Mouse (Mus musculus): Measurements from ENCODE around the gene Fnbp1. TPM values are rescaled to one million over a fixed set of nuclear protein-coding genes. Genes with fewer than 3 reads are reported as not detected.

Gene Fnbp1
- total RNA-seq, 2 experiments from 2014 or later, result 104 to 118 TPM

DNA sequence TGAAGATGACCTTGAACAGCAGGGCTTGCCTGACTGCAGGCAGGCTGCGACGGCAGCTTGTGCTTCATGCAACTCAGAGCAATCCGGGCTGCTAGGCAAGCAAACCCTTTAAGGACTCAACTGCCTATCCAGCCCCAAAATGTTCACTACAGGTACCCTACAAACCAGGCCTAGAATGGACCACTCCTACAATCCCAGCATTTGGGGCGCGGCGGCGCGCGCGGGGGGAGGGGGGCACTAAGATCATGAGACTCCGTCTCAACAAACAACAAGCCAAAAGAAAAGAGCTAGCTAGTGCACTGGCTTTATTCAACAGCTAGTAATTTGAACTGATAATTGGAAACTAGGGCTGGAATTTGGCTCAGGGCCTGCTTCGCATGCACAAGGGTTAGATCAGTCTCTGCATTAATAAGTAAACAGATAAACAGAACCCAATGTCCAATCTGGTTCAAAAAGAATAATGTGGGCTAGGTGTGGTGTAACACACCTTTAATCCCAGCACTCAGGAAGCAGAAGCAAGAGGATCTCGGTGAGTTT, 74.7 kb downstream of the Fnbp1 start:
- DNase-seq, result no peak

GRCm38 (mm10) chr2:31066019-31066789, 75.6 kb downstream of the Fnbp1 start:
- DNase-seq, result no peak

DNA sequence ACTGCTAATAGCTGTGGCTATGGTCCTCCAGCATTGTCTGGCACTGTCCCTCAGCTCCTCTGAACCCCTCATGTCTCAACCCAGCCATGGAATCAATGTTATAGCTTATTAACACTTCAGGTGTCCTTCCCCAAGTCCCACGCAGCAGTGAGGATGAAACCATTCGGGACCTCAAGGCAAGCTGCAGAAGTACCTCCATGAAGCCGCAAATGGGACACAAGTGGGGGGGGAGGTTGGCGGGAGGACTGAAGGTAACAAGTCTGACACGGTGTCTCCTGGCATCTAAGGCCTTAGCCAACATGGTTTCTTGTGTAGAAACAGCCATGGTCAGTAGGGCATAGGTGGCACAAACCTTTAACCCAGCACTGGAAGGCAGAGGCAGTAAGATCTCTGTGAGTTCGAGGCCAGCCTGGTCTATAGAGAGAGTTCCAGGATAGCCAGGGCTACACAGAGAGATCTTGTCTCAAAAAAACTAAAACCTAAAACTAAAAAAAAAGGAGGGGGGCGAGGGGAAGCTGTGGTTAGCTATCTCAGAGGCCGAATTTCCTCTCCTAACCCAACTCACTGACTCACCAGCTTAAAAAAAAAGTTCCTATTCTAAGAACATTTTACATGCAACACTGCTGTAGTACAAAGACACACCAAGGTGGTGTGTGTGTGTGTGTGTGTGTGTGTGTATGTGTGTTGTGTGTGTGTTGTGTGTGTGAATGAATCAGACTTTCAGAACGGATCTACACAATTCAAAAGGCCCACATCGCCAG, 79.8 kb downstream of the Fnbp1 start:
- DNase-seq, result no peak

DNA sequence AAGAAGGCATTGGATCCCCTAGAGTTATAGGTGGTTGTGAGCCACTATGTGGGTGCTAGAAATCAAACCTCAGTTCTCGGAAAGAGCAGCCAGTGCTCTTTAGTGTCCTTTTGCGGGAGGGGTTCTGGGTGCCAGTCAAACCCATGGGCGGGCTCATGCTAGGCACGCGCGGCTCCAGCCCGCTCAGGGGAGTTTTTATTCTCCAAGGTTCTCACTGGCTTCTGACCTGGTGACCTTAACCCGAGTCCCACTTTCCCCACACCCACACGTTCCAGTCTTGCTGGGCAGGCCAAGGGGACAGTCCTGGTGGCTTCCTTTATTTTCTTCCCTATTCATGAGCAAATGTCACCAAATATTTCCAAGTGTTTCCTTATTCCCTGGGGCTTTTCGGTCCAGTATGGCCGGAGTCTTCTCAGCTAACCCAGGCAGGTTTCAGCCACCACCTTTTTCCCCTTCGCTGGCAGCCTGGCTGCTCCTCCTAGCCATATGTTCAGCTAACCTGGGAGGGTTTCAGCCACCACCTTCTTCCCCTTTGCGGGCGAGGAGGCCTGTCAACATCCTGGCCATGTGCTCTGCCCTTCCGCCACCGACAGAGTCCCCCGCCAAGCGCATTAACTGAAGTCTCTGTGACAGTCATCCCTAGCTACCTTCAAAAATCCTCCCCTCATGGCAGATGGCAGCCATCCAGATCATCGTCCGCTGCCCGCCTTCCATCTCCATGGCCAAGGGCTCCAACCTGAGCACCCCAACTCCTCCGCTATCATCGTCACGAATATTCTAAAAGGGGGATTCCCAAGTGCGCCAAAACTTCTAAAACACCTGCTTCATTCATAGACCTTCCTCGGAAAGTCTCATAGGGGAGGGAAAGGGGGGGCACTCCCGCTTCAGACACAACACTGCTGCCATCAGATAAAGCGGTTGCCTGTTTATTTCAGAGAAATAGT, 80.7 kb downstream of the Fnbp1 start:
- no peak for DNase-seq

DNA sequence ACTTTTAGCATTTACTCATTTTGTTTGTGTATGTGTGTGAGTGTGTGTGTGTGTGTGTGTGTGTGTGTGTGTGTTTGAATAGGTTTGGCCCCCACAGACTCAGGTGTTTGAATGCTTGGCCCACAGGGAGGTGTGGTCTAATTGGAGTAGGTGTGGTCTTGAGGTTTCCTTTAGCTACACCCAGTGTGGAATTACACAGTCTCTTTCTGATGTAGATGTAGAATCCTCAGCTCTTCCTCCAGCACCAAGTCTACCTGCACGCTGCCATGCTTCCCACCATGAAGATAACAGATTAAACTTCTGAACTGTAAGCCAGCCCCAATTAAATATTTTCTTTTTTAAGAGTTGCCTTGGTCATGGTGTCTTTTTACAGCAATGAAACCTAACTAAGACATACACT, 81.5 kb downstream of the Fnbp1 start:
- DNase-seq, result no peak

- no peak for DNase-seq
Observed at GRCm38 (mm10) chr2:31058443-31058842, 83.4 kb downstream of the Fnbp1 start.

DNA sequence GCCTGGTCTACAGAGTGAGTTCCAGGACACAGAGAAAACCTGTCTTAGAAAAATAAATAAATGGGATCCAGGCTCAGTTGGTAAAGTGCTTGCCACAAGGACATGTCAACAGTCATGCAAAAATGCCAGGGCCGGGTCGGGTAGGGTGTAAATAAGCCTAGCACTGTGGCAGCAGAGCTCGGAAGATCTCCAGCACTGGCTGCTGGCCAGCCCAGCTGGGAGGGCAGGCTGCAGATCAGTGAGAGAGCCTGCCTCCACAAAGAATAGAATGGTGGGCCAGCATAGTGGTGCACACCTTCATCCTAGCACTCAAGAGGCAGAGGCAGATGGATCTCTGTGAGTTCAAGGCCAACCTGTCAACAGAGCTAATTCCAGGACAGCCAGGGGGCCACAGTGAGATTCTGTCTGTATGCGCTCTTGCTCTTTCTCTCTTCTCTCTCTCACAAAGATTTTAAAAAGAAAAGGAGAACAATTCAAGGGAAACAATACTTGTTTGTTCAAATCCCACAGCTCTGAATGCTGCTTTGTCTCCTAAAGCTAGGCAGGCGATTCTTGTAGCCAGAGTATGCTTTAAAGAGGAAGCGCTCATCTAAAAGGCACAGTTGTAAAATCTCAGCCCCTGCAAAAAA, 84.1 kb downstream of the Fnbp1 start:
- peak; percentile 33 to 53 for DNase-seq

GRCm38 (mm10) chr2:31056070-31056469, 85.7 kb downstream of the Fnbp1 start:
- DNase-seq, result no peak

DNA sequence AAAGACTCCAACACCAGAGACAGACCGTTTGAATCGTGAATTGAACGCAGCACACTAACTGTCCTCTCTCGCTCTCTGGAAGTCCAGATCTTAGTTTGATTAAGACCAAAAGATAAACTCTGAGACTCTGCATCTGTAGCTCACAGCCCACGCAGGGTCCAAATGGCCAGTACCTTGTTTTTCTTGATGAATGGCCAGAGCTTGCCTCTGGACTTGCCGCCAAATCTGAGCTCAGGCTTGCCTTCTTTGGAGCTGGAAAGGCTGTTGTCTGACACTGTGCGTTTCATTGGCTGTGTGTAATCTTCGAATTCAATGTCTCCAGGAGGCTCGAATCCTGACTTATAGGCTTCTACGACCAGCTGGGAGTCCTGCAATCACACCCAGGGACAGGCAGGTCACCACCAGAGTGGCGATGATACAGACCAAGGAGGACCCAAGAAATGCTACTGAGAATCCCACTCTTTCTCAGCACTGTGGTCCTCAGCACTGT, 87.9 kb downstream of the Fnbp1 start:
- DNase-seq, result no peak

GRCm38 (mm10) chr2:31053426-31053825, 88.4 kb downstream of the Fnbp1 start:
- no peak for DNase-seq

- DNase-seq, result no peak
Observed at GRCm38 (mm10) chr2:31052441-31052840, 89.4 kb downstream of the Fnbp1 start.

DNA sequence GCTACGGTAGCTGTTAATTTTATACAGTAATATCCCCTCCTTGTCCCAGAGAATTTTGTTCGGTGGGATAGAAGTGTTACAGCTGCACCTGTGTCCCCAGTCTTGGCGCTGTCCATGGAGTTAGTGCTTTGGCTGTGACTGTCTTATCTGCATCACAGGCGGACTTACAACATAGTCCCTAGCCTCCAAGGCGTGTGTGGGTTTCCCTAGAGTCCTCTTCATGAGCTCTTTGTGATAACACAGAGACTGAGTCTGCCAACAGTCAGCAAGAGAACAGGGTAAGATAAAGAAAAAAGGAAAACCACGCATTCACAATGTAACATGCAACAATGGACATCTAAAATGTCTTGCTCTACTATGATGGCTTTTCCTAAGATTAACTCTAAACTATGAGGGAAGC, 93.8 kb downstream of the Fnbp1 start:
- no peak for DNase-seq

- DNase-seq, result no peak
Observed at GRCm38 (mm10) chr2:31043856-31044255, 98.0 kb downstream of the Fnbp1 start.

DNA sequence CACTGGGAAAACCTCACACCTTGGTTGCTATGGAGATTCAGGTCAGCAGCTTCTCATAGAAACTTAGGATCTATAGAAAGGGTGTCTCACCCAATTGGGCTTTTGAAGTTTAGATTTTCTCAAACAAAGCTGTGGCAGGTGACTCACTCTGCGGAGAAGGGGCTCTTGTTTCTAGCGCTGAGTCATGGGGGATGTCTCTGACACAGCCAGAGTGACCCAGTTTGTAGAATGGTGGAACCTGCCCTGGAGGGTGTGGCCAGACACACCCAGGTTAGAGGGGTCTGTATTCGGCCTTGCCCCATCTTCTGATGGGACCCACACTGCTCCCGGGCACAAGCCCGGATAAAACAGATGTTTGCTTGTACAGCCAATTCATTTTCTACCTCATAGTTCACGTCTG, 98.9 kb downstream of the Fnbp1 start:
- no peak for DNase-seq

DNA sequence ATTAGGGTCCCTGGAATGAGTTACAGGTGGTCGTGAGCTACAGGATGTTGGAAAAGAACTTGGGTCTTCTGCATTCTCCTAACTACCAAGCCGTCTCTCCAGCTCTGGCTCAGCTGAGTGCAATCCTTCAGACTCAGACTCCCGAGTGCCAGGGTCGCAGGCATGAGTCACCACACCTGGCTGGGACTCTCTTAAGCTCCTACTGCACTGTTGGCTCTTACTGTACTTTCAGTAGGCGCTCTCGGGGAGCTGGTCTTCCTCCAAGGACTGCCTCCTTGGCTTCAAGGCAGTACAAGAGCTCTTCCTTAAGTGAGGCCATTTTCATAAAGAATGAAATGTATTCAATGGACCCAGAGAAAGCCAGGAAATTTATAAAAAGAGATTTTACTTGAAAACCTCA, 100.4 kb downstream of the Fnbp1 start:
- DNase-seq, result no peak

DNA sequence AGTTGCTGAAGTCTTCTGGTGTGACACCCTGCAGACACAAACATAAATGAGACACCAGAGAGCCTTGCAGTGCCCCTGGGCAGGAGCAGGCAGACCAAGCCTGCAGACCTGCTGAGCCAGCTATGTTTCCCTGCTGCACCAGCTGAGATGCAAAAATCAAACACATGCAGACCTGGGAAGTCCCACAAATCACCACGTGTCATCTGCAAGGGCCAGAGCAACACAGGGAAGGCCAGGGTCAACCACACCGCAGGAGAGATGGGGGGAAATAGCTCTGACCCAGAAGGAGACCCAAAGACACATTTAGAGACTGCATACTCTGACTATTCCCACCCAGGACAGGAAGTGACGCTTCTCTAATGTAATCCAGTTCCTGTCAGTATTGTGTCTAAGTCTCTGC, 101.3 kb downstream of the Fnbp1 start:
- no peak for DNase-seq

GRCm38 (mm10) chr2:31040043-31040442, 101.8 kb downstream of the Fnbp1 start:
- no peak for DNase-seq

GRCm38 (mm10) chr2:31036811-31037210, 105.0 kb downstream of the Fnbp1 start:
- no peak for DNase-seq

DNA sequence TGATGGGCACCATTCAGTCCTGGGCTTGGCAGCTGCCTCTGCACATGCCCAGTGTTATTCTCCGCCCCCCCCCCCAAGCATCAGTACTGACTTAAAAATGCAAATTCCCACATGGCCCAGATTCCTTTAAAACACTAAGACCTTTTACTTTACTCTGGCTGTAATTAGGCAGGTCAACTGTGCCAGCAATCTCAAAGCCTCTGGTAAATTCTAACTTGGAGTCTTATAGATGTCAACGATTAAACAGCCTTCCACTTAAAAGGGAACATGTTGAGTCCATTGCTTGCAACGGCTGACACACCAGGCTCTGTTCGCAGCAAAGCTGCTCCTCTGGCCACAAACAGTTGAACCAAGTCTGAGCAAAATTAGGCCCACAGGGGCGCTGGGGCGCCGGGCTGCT, 109.8 kb downstream of the Fnbp1 start:
- DNase-seq, result no peak

DNA sequence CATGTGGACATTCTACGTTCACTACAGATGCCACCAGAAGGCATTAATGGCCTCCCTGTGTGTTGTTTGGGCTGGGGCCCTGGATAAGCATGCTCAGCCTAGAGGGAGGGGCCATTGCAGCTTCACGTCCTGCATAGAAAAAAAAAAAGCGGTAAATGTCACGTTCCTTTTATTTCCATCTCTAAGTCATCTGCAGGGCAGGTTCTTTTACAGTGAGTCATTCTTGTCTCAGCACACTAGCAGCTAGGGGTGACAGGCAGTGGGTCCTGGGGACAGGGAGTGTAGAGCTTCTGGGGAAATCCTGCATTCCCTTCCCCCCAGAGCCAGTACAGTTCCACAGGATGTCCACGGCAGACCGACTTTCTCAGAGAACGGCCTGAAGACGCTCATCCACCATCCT, 115.2 kb downstream of the Fnbp1 start:
- no peak for DNase-seq

DNA sequence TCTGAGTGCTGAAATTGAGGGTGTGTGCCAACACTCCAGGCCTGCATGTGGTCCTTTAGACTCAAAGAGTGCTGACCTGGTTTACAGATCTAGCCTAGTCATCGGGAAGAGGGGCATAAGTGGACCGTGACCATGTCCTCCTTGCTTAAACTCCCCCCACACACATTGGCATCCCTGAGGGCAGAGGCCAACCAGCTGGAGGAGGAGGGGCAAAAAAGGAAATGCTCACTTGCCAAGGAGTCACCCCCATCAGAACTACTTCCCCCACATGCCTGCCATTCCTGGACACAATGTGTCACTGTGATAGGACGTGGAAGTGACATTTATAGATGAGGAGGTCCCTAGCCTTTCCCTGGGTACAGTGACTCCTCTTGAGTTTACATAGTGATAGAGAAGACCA, 116.3 kb downstream of the Fnbp1 start:
- no peak for DNase-seq

Measured in layer of hippocampus, postnatal 36 days (tissue).